Mouse (Mus musculus) embryo, embryonic 10.5 days (tissue): ENCODE data around the gene Serpinb9.
A peak's percentile ranks its signal among the peaks of the same experiment; 100 is the strongest.
"Not testable (repeated sequence)": the region's sequence is repeated elsewhere in the genome, so short reads cannot be mapped to it uniquely, and the experiment has no call there.

Source experiments
- DNase-seq: peaks from one replicate; pipeline ENCODE4 v3.0.0-alpha.2; 2015; ENCODE audit warnings: low spot score

The Serpinb9 gene

DNA sequence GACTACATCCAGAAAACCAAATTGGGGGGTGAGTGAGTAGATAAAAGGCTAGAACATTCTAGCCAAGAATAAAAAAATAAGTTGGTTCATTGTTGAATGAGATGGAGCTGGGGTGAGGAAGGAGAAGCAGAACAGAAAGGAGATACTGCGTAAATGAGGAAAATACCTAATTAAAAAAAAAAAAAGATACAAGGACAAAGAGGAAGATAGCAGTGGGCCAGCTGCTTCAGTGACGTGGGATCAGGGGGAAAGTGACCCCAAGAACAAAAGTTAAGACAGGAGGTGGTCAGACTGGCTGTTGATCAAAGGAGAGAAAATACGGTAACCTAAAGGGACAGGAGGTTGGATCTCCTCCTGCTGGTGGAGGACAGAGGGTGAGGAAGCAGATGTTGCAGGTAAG, at the start of gene Serpinb9:
TSS of gene Serpinb9 (plus strand) at position 301 of the 400 bp plus-strand sequence.
- DNase-seq, result no peak

DNA sequence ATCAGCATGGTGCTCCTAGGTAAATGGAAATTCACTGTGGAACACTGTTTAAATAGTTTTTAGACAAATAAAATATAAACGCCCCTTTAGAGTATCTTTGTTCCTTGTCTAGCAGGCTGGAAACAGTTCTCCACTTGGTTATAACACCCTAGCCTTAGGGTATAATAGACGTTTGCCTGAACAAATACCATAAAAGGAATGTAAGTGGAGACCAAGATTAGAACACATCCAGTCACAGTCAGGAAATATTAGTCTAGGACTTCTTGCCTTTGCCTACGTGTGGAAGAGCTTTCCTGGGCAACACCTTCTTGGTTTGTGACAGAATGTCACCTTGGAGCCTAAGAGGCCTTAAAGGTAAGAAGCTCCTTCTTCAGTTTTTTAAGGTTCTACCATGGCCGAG, 46.5 kb upstream of the Serpinb9 start:
- DNase-seq, result no peak

DNA sequence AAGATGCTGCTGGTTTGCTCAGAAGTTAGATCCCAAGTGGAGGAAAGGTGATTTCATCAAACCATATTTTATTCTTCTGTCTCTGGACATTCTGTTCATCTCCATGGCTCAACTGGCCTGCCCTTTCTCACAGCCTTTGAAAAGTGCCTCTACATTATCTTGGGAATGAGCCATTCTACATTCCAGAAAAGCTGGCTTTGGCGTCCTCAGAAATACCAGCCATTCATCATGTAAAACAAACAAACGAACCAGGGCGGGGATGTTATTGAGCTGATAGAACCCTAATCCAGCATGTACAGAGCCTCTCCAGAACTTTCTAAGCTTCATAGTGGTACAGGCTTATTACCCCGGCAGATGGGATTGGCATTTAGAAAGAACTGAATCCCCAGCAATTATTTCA, 45.1 kb upstream of the Serpinb9 start:
- no peak for DNase-seq

DNA sequence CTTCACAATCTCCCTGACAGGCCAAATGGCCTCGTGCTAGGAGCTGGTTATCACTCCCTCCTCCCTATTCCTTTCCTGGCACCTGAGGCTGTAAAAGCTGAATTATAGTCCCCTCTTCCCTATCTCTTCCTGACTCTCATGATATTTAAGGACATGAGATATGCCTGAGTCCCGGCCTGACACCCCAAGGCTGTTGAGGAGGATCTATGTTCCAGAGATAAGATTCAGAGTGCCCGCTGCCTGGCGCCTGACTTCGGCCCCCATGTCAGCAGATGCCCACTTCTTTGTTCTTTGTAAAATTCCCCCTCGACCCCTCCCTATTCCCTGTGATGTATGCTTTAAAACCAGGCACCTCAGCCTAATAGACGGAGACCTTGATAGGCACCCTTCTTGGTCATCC, 44.5 kb upstream of the Serpinb9 start:
- DNase-seq, result not testable (repeated sequence)

DNA sequence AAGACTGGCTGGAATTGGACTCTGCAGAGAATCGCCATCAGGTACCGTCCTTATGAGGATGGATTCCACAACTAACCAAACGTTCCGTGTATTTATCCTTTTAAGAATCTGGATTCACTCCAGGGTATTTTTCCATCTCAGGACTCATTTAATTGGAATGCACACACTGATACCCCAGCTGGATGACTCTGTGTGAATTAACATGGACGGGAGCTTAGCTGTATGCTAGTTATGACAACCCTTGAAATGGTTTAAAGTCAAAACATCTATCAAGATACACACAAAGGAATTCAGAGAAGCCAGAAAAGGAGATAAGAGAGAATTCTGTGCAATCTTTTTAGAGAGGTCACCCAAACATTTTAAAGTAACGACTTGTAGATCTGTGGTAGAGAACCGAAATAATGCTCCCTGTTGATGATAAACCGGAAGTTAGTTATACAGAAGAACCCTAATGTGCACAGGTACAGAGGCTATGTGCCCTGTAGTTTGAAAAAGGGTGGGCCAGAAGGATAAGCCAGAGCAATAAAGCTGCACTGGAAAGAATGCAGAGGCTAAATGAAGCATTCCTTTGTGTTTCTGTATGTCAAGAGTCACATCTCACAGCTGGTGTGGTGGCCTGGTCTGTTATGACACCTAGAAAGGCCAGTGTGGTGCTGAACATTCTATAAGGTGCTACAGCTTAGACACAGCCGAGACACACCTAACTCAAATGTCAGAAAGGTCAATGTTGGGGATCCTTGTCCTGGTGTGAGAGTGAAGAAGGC, 38.9 kb upstream of the Serpinb9 start:
- DNase-seq, result no peak

DNA sequence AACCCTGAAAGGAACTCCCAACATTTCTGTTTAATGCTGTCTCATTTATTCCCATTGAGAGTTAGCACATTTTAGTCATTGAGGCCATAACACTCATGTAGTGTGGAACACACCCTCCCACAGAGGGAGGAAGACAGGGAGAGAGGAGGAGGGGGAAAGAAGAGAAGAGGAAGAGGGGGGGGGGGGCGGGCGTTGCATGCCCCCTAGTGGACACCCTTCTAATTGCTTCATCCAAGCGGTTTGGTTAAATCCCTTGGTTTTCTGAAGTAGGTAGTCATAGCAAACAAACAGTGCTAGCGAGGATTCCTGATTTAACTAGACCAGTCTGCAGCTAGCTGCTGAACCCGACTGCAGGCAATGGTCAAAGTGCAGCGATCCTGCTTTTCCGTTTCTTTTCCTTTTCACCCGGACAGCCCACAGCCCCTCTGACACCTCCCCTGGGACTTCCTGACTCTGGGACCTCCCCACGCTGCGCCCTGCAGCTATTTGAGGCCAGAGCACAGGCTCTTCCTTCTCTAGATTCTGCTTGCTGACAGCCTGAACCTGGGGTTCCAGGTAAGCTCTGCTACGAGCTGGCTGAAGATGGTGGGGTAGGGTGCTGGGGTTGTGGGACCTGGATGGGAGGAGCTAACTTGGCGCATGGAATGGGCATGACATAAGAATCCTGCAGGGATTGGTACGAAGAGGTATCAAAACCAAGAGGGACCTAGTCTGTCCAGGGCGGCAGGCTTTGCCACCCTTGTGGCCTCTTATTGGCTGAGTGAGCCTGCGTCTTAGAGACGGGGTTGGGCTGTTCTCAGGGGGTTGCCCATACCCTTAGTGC, 37.9 kb upstream of the Serpinb9 start, which contains the start of gene Serpinb6b:
TSS of gene Serpinb6b (plus strand) at position 221 of the 823 bp plus-strand sequence.
- peak; percentile 39 for DNase-seq

DNA sequence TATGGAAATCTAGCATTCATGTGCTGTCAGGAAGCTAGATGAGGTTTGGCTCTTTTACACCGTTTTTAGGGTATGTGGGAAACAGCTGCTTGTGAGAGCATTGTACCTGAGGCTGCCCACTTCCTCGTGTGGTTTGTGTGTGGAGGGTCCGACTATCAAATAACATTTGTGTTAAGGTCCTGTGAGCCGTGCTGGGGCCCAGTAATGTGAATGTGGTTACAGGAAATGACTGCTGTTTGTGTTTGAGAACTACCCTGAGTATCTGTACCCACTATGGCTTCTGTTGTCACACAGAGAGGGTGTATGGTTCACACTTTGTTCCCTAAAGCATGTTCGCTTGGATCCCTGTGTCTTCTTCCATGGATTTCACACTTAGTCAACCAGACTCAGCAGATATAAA, 36.9 kb upstream of the Serpinb9 start:
- DNase-seq, result no peak

DNA sequence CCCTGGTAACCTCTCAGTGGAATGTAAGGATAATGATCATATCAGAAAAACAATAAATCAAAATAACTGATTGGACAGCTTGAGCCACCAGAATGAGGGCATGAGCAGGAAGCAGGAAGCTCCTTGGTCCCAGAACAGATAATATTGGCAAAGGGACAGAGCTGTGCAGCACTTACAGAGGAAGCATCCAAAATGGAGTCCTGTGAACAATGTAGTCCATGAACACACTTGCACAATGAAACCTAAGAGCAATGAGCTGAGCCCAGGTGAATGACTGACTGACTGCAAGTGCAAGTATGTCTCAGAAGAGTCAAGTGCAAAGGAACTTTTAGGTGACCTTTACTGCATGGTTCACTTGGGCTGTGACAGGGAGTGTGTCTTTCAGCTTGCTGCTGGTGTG, 35.8 kb upstream of the Serpinb9 start:
- no peak for DNase-seq

DNA sequence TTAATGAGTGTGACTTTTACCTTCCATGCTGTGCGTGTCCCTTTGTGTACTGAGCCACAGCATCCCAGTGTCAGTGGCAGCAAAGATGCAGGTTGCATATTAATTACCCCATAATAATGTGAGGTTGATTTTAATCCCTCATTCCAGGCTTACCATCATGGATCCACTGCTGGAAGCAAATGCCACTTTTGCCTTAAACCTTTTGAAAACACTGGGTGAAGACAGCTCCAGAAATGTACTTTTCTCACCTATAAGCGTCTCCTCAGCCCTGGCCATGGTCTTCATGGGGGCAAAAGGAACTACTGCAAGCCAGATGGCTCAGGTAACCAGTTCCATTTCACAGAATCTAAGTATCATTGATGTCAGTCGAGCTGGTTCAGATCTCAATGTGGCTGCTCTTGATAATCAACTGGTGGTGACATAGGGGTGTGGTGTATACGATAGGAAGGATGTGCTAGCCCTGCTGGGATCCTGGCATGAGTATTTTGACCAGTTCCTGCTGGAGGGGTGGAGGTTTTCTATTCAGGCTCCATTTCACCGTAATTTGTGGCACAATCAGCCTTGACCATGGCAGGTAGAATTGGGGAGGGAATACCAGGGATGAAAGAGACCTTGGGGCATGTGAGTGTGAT, 34.6 kb upstream of the Serpinb9 start:
- DNase-seq, result no peak

DNA sequence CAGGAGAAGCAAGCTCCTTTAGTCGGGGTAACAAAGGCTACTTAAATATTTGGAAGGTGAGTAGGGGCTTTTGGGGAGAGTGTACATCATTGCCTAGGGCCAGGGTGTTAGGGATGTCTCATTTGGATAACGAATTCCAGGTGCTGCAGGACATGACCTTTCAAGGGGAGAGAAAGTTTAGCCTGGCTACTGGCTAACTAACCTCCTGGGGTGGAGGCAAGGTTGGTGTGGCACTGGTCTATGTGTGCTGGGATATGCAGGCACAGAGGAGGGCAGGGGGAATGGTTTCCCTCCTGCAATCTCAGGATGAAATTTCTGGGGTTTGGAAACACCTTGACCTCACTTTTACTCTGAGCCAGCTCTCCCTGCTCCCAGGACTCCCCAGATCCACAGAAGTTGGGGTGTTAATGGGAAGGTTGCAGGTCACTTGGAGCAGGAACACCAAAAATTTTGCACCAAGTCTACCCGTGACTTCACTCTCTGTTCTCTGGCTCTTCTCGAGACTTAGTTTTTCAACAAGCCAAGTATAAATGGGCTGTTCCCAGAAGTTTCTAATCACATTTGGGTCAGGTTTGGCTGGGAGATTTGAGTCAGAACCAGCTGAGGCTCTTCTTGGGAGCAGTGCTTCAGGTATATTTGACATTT, 33.9 kb upstream of the Serpinb9 start:
- DNase-seq, result no peak

DNA sequence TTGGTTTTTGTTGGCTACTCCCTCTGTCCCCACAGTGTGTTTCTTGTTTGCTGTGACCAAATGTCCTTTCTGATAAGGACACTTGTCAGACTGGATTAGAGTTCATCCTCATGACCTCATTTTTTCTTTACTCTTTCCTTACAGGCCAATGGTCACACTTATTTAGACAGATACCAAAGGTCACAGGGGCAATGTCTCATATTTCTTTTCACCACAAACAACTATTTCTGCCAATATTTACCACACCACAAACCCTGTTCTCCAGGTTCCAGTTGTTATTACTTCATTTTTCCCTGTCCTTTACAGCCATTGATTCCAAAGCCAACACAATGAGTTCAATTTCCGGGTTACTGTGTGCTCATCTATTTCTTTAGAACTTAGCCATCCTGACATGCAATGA, 33.4 kb upstream of the Serpinb9 start:
- no peak for DNase-seq

DNA sequence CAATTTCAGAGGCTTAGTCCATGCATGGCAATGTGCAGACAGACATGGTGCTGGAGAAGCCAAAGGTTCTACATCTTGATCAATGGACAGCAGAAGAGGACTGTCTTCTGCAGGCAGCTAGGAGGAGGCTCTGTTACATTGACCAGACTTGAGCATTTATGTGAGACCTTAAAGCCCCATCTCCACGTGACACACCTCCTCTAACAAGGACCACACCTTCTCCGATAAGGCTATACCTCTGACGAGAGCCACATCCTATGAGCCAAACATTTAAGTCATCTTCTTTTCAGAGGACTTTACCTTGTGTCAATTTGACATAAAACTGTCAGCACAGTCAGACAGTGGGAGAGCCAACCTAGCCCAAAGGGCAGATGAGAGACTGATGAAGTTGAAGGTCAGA, 32.3 kb upstream of the Serpinb9 start:
- DNase-seq, result no peak

DNA sequence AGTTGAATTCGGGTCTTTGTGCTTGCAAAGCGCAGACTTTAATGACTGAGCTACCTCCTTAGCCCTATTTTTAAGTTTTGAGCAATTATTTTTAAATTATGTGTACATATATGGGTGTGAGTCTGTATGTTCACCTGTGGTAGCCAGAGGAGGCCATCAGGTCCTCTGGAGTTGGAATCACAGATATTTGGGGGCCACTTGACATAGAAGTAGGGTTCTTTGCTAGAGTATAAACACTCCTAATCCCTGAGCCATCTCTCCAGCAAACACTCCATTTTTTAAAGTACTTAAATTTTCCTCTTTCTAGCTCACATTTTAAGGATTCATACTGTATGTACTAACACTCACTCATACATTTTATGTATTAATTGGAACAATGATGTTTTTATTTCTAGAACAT, 28.8 kb upstream of the Serpinb9 start:
- no peak for DNase-seq

DNA sequence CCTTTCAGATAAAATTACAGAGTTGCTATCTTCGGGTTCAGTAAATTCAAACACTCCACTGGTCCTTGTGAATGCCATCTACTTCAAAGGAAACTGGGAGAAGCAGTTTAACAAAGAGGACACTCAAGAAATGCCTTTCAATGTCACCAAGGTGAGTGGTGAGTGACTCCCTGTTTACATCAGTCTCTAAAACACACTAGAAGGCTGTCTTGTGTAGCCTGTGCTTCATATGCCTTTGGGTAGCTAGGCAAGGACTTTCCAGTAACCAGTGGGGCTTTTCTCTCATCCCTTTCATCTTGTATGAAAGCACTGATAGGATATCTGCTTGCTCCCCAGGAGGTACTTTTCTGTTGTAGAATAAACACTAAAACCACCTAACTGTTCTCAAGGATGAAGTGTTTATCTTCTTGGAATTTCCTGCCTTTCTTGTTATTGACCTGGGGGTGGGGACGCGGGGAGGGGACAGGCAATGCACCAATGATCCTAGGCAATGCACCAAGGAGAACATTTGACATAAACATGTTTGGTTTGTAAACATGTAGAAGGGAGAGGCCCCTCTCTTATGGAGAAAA, 28.1 kb upstream of the Serpinb9 start:
- DNase-seq, result no peak

DNA sequence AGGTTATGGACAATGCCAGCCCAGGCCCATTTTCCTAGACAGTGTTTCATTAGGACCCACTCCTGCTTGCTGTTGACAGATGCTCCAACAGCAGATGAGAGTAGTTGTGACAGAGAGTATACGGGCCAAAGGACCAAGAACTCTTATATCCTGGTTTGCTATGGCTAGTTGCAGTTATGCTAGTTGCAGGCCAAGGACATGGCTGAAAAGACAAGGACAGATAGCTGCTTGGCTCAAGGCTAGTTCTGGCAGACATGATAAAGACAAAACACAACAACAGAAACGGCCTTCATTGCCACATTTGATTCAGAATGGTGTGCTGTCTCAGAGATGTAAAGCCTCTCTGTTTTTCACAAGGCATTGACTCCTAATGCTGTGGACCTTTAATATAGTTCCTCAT, 27.3 kb upstream of the Serpinb9 start:
- DNase-seq, result no peak

DNA sequence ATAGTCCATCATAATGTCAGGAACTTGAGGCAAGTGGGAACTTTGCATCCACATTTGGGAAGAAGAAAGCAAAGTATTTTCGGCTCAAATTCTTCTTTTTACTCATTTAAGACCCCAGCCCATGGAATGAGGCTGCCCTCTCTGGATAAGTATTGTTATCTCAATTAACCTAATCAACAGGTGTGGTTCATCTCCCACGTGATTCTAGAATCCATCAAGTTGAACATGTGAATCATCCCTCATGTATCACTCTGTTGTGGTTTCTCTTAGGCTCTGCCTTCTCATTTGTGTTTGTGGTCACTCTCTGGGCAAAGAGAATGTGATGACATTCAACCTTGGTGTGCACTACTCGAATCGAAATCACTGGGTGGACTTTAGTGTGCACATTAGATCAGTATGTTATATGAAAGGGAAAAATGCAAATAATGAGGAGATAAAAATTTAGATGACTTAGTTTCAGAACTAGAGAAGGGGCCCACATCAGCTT, 20.5 kb upstream of the Serpinb9 start:
- DNase-seq, result no peak

DNA sequence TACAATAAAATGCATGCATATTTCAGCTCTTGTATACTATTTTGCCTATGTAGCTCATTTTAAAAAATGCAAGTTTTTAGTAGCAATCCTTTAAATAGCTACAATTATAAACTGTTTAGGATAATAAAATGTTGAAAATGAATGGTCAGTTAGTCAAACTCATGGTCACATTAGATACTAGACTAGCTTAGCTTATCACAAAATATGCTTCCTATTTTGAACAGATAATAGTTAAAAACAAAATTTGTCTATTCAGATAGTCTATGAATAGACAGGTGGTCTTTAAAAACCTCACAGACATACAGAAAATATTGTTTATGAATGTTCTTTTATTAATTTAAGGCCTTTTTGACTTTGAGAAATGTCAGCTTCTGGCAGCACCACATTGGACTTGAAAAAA, 16.8 kb upstream of the Serpinb9 start:
- no peak for DNase-seq

DNA sequence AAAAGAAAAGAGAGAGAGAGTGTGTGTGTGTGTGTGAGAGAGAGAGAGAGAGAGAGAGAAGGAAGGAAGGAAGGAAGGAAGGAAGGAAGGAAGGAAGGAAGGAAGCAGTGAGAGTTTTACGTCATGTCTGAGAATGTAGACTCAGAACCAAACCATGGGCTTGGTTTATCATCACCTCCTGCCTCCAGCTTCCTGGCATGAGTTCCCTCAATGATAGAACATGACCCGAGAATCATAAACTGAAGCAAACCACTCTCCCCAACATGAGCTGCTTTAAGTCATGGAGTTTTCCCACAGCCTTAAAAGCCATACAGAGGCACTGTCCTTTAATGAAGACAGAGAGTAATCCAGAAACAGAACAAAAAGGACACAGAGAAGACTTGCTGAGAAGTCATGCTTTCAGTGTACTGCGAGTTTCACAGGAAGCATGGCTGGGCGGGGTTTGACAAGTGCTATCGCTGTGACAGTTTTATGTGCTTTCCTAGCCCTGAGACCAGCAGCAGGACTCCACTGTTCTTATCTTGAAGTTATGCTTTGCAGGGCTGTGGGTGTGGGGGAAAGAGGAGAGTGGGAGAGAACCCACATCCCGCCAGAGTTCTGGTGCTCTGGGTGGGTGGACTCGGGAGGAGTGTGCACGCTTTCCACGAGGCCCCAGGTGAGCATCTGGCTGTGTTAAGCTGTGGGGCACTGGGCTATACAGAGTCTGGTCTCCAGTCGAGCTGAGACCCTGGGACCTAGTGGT, 9.7 kb upstream of the Serpinb9 start:
- DNase-seq, result no peak

DNA sequence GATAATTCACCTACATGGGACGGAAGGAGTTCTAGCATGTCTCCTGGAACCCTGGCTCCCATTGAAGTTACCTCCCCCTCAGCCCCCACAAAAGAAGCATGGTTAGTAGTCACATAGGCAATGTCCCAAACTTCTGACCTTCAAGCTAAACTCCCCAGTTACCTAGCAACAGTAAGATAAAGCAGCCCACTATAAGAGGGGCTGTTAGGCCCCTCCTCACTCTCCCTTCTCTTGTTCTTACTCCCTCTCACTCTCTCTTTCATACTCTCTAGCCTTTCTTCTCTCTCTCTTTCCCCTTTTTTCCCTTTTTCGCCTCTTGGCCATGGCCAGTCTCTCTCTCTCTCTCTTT, 9.2 kb upstream of the Serpinb9 start:
- DNase-seq, result no peak

DNA sequence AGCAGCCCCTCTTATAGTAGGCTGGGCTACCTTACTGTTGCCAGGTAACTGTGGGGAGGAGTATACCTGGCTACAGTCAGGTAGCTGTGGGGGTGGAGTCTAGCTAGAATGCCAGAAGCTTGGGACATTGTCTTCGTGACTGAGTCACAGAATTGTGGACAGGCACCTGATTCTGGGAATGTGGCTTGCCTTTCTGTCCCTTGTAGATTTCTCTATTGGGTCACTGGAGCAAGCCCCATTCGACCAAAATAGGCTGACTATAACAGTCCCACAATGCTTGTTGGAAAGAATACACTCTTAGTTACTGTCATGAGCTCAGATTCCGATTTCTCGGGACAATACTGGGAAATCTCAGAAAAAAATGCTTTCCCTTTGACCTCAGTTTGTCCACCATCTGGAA, 8.0 kb upstream of the Serpinb9 start:
- no peak for DNase-seq

DNA sequence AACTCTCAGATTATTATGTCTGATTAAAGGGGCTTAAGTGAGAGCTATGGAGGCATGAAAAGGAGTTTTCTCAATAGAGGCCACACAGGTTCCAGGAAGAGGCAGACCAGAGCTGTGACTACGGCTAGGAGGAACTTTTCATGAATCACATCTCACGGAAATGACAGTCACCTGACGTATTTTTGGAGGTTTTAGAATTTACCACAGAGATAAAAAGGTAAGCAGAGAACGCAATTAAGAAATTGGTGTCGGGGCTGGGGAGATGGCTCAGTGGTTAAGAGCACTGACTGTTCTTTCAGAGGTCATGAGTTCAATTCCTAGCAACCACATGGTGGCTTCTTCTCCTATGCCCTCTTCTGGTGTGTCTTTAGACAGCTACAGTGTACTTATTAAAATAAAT, 1.7 kb upstream of the Serpinb9 start:
- DNase-seq, result no peak
